Mouse (Mus musculus) thymus, adult 2 months (tissue): ENCODE data around the gene Slc4a5. TPM values are rescaled to one million over a fixed set of nuclear protein-coding genes. Genes with fewer than 3 reads are reported as not detected.

Experiments
- DNase-seq: peaks from one replicate; pipeline ENCODE4 v3.0.0; 2021
- H3K27ac ChIP-seq: fragments of 200-500 bp; 2 replicates; pipeline ENCODE4 v1.5.1; 2012; ENCODE audit warnings: low read length, control low read depth; ENCODE audit not compliant: control insufficient read depth, insufficient read depth
- H3K27me3 ChIP-seq: fragments of 200-500 bp; 2 replicates; pipeline ENCODE4 v1.6.1; 2012; ENCODE audit warnings: mild to moderate bottlenecking, low read length, moderate library complexity, mixed read lengths; ENCODE audit not compliant: control insufficient read depth, insufficient read depth
- H3K36me3 ChIP-seq: fragments of 200-500 bp; 2 replicates; pipeline ENCODE4 v1.6.1; 2012; ENCODE audit warnings: mild to moderate bottlenecking, low read length, moderate library complexity; ENCODE audit not compliant: control insufficient read depth, insufficient read depth
- H3K4me1 ChIP-seq: fragments of 200-500 bp; replicated peaks from 2 replicates; pipeline ENCODE4 v1.6.1; 2012; ENCODE audit warnings: low read length; ENCODE audit not compliant: control insufficient read depth, insufficient read depth
- H3K4me3 ChIP-seq: fragments of 200-500 bp; 2 replicates; pipeline ENCODE4 v1.5.1; 2012; ENCODE audit warnings: mild to moderate bottlenecking, low read length, control low read depth, moderate library complexity; ENCODE audit not compliant: control insufficient read depth, insufficient read depth
- CTCF ChIP-seq: fragments of 200-500 bp; IDR thresholded peaks from 2 replicates; pipeline ENCODE4 v1.5.1; 2012; ENCODE audit warnings: mild to moderate bottlenecking, control low read depth, low read length, moderate library complexity, borderline replicate concordance; ENCODE audit not compliant: control insufficient read depth, poor library complexity, insufficient read depth; ENCODE audit errors: extremely low read depth
- POLR2A ChIP-seq: fragments of 200-500 bp; IDR thresholded peaks from 2 replicates; pipeline ENCODE4 v1.6.1; 2012; ENCODE audit warnings: mild to moderate bottlenecking, low read length, control low read depth, moderate library complexity; ENCODE audit not compliant: control insufficient read depth, poor library complexity, insufficient read depth; ENCODE audit errors: extremely low read depth
- WGBS: fragments of 180-500 bp; shearing (Covaris S2); methylation state at CpG from one replicate; pipeline ENCODE4 v1.1.7; 2018; 5-methylcytosine and 5-hydroxymethylcytosine counted together
- polyA plus RNA-seq: library from polyadenylated mRNA; depleted of rRNA; stranded (reverse); fragments of >200 nt; gene quantifications from 2 replicates; pipeline ENCODE4 v1.2.3, GENCODE M21; 2012

Gene Slc4a5
- polyA plus RNA-seq, 1 experiment: 0.57 TPM

GRCm38 (mm10) chr6:83347916-83348315 is 128.3 kb downstream of the Slc4a5 start:
- no peak for DNase-seq
- Histone ChIP-seq H3K27ac (no peak overlapping the region), H3K36me3 (peaks cover 14% of the 10 kb centered on the region), H3K4me1 (peaks cover 12% of the 10 kb centered on the region), H3K4me3 (no peak overlapping the region), H3K27me3 (no peaks in the 10 kb centered on the region)
- TF ChIP-seq POLR2A: no peak
- TF ChIP-seq CTCF: no peak
- 93% methylated on average over 3 of the region's 3 CpGs for WGBS

- Histone ChIP-seq H3K27ac (no peak within 1 kb of the TSS), H3K4me1 (peaks cover 12% of the 10 kb centered on the region), H3K4me3 (peak within 1 kb of the TSS; percentile 71), H3K27me3 (no peaks in the 10 kb centered on the region), H3K36me3 (peaks cover 9% of the 10 kb centered on the region; the same call in 1 of the 2 replicates)
- WGBS: 54% methylated on average over 6 of the region's 6 CpGs
- DNase-seq: no peak
- TF ChIP-seq POLR2A: no peak
- no peak for TF ChIP-seq CTCF
Observed at GRCm38 (mm10) chr6:83348873-83349272, 129.2 kb downstream of the Slc4a5 start, which contains the start of gene Bola3. Bola3 (plus strand) TSS chr6:83349147.

GRCm38 (mm10) chr6:83349274-83349958 is 129.8 kb downstream of the Slc4a5 start:
- H3K27me3 ChIP-seq: no peaks in the 10 kb centered on the region
- peak; percentile 88 for TF ChIP-seq CTCF
- TF ChIP-seq POLR2A: peak; percentile 66
- peak; percentile 96 for DNase-seq
- H3K36me3 ChIP-seq: peaks cover 4% of the 10 kb centered on the region; the same call in 1 of the 2 replicates
- peaks cover 12% of the 10 kb centered on the region for H3K4me1 ChIP-seq
- peak overlapping the region; percentile 71 for H3K4me3 ChIP-seq
- H3K27ac ChIP-seq: no peak overlapping the region
- whole genome bisulfite sequencing: under 1% methylated on average over 53 of the region's 53 CpGs

- Histone ChIP-seq H3K27ac (no peak overlapping the region), H3K27me3 (no peaks in the 10 kb centered on the region), H3K4me3 (peak overlapping the region; percentile 71; the same call in 1 of the 2 replicates), H3K36me3 (peaks cover 4% of the 10 kb centered on the region; the same call in 1 of the 2 replicates), H3K4me1 (peaks cover 12% of the 10 kb centered on the region)
- WGBS: 93% methylated on average over 7 of the region's 7 CpGs
- TF ChIP-seq POLR2A: 0 out of 2 replicates have a peak, but pooled peaks have one; percentile 8
- no peak for TF ChIP-seq CTCF
- DNase-seq: no peak
Observed at GRCm38 (mm10) chr6:83350172-83350571, 130.5 kb downstream of the Slc4a5 start.

- TF ChIP-seq CTCF (no peak), POLR2A (no peak)
- H3K27me3 ChIP-seq: no peaks in the 10 kb centered on the region
- no peak overlapping the region for H3K4me3 ChIP-seq
- H3K4me1 ChIP-seq: peaks cover 12% of the 10 kb centered on the region
- 96% methylated on average over 16 of the region's 16 CpGs for WGBS
- H3K27ac ChIP-seq: no peak overlapping the region
- no peak for DNase-seq
- H3K36me3 ChIP-seq: peaks cover 4% of the 10 kb centered on the region; the same call in 1 of the 2 replicates
Observed at GRCm38 (mm10) chr6:83350851-83351405, 131.3 kb downstream of the Slc4a5 start.

GRCm38 (mm10) chr6:83351490-83352160 is 132.0 kb downstream of the Slc4a5 start:
- Histone ChIP-seq H3K27ac (no peak overlapping the region), H3K36me3 (peaks cover 4% of the 10 kb centered on the region; the same call in 1 of the 2 replicates), H3K4me1 (peaks cover 12% of the 10 kb centered on the region), H3K27me3 (no peaks in the 10 kb centered on the region), H3K4me3 (no peak overlapping the region)
- no peak for DNase-seq
- TF ChIP-seq POLR2A: no peak
- no peak for TF ChIP-seq CTCF
- WGBS: 93% methylated on average over 7 of the region's 7 CpGs
